Mouse (Mus musculus) brown adipose tissue, adult 24 weeks (tissue): ENCODE data around the gene D430041D05Rik. TPM values are rescaled to one million over a fixed set of nuclear protein-coding genes. Genes with fewer than 3 reads are reported as not detected.

Source experiments
- H3K27ac ChIP-seq: fragments of 200-500 bp; replicated peaks from 2 replicates; pipeline ENCODE4 v1.5.1; 2012; ENCODE audit warnings: low read depth, mild to moderate bottlenecking, low read length
- H3K4me1 ChIP-seq: fragments of 200-500 bp; 2 replicates; pipeline ENCODE4 v1.6.1; 2012; ENCODE audit warnings: low read length, mixed read lengths; ENCODE audit not compliant: control insufficient read depth, insufficient read depth, insufficient read length
- H3K4me3 ChIP-seq: fragments of 200-500 bp; 2 replicates; pipeline ENCODE4 v1.5.1; 2012; ENCODE audit warnings: low read depth, mild to moderate bottlenecking, low read length, moderate library complexity; ENCODE audit not compliant: insufficient read depth
- polyA plus RNA-seq: library from polyadenylated mRNA; stranded (reverse); fragments of >200 nt; gene quantifications from 2 replicates; pipeline ENCODE4 v1.2.4, GENCODE M21; 2012; ENCODE audit not compliant: missing spikeins, insufficient read depth, insufficient read length

D430041D05Rik gene
- polyA plus RNA-seq, 1 experiment, result 0.12 TPM

- Histone ChIP-seq H3K27ac (no peak overlapping the region), H3K4me1 (no peaks in the 10 kb centered on the region), H3K4me3 (no peak overlapping the region)
Measured at GRCm38 (mm10) chr2:104420805-104421204, 10.0 kb upstream of the D430041D05Rik start.

GRCm38 (mm10) chr2:104419999-104420398 is 9.2 kb upstream of the D430041D05Rik start:
- H3K4me3 ChIP-seq, result no peak overlapping the region
- no peaks in the 10 kb centered on the region for H3K4me1 ChIP-seq
- no peak overlapping the region for H3K27ac ChIP-seq

- Histone ChIP-seq H3K4me1 (no peaks in the 10 kb centered on the region), H3K27ac (no peak overlapping the region), H3K4me3 (no peak overlapping the region)
Measured at GRCm38 (mm10) chr2:104419411-104419810, 8.6 kb upstream of the D430041D05Rik start.

DNA sequence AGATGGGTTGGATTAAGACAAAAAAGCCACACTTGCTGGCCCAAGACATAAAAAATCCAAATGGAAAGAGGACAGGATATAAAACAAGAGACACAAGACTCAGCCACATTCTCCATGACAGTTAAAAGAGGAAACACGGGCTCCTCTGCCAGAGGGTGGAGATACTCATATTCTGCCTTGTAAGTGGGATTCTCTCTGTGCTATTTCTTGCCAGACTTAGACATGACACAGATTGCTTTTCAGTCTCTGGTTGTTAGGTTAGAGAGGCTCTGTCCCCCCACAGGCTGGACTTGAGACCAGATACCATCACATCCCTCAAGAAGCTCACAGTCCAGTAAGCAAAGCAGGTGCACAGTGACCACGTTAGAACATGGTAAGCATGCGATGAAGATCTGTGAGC is 2.2 kb upstream of the D430041D05Rik start:
- Histone ChIP-seq H3K27ac (no peak overlapping the region), H3K4me1 (no peaks in the 10 kb centered on the region), H3K4me3 (no peak overlapping the region)

DNA sequence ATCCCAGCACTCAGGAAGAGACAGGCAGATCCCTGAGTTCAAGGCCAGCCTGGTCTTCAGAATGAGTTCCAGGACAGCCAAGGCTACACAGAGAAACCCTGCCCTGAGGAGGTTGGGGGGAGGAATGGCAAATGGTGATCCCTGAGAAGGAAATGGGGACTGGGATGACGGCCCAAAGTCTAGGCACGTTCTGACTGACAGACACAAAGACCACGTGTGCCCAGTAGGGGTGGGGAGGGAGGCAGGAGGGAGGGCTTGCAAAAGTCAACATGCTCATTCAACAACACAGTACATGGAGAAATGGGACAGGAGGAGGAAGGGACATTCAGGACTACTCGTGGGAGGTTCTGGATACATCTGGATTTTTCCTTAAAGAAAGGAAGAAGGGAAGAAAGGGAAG is 1.7 kb upstream of the D430041D05Rik start:
- no peak overlapping the region for H3K27ac ChIP-seq
- H3K4me1 ChIP-seq, result no peaks in the 10 kb centered on the region
- no peak overlapping the region for H3K4me3 ChIP-seq

GRCm38 (mm10) chr2:104411806-104412205 is 993 bp upstream of the D430041D05Rik start:
- H3K27ac ChIP-seq, result no peak overlapping the region
- no peak overlapping the region for H3K4me3 ChIP-seq
- no peaks in the 10 kb centered on the region for H3K4me1 ChIP-seq

DNA sequence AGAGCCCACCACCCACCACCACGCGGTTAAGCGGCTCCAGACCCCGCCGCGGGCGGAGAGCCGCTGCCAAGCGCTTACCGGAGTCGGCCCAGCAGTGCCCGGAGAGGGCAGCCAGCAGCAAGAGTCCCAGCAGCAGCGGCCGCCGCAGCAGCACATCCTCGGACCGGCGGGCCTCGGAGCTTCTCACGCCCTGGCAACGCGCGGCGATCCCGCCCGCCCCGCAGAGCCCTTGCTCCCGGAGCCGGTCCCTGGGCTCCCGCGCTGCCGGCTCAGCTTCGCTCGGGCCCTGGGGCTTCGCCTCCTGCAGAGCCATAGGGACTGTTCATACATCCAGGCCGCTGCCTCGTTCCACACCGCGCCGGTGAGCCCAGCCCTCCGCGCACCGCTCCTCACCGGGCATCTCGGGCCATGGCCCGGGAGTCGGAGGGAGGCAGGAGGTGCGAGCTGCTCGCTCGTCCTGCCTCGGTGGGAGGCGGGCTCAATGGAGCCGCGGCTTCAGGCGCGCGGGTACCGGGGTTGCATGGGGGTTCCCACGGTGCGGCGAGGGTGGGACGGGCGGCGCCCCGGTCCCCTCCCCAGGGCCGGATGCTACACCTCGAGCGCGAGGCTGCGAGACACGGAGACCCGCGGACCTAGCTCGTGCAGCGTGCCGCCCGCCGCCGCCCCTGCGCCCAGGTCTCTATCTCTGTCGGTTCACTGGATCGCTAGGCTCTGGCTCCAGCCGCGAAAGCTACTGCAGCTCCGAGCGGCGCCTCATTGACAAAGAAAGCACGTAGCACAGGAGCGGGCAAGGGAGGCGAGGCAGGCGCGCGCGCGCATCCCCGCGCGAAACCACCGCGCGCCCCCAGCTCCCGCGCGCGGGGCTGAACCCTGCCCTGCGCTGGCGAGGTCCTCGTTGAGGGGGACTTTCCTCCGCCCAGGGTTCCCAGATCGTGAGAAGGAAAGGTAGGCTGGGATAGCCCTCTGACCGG is 677 bp downstream of the D430041D05Rik start:
- H3K27ac ChIP-seq, result no peak overlapping the region
- H3K4me3 ChIP-seq, result peak overlapping the region; percentile 47
- no peaks in the 10 kb centered on the region for H3K4me1 ChIP-seq

- H3K4me3 ChIP-seq, result no peak overlapping the region
- no peaks in the 10 kb centered on the region for H3K4me1 ChIP-seq
- H3K27ac ChIP-seq, result no peak overlapping the region
Measured at GRCm38 (mm10) chr2:104408351-104408750, 2.5 kb downstream of the D430041D05Rik start.

DNA sequence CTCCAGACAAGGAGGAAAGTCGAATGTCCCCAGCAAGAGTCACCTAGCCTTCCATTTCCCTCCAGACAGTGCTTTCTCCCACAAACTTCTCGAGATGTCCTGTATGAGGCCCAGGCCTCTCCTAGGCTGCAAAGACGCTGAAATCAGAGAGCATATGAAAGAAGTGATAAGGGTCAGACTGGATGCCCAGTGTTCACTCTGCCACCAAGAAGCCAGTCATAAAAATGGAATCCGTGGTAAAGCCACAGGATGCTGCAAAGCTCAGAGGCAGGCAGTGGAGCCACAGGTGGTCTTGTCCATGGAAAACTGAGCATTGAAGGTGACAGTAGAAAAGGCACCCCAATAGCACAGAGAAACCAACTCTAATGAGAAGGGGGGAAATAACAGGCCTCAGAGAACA is 2.9 kb downstream of the D430041D05Rik start:
- no peaks in the 10 kb centered on the region for H3K4me1 ChIP-seq
- no peak overlapping the region for H3K4me3 ChIP-seq
- H3K27ac ChIP-seq, result no peak overlapping the region

GRCm38 (mm10) chr2:104404036-104404435 is 6.8 kb downstream of the D430041D05Rik start:
- Histone ChIP-seq H3K27ac (no peak overlapping the region), H3K4me3 (no peak overlapping the region), H3K4me1 (no peaks in the 10 kb centered on the region)

DNA sequence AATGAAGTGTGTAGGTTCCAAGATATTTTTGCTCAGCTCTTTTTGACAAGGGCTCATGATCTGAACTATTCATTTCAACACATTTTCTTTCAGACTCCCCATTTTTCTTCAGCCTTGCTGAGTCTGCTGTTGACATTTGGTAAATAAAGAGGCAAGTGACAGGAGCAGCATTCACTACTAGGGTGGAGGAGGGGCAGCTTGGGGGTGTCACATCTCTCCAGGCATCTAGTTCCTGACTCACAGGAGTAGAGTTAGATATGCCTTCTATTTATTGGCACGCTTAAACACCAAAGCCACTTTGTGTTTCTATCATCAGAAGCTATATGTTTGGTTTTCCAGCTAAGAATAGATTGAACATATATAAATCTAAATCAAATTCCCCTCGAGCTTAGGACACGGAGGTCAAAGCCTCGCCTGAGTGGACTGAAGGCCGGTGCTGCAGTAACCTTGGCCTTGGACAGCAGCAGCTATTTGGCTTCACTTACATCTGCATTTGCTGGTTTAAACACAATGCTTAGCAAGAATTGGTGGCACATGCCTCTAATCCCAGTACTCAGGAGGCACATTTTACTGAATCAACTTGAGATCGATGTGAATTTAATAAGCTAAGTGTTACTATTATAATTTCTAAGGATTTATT is 12.0 kb downstream of the D430041D05Rik start:
- Histone ChIP-seq H3K4me3 (no peak overlapping the region), H3K27ac (no peak overlapping the region), H3K4me1 (no peaks in the 10 kb centered on the region)

- Histone ChIP-seq H3K4me1 (no peaks in the 10 kb centered on the region), H3K4me3 (no peak overlapping the region), H3K27ac (no peak overlapping the region)
Measured at GRCm38 (mm10) chr2:104395961-104396360, 14.9 kb downstream of the D430041D05Rik start.

GRCm38 (mm10) chr2:104394769-104395168 is 16.0 kb downstream of the D430041D05Rik start:
- Histone ChIP-seq H3K4me1 (no peaks in the 10 kb centered on the region), H3K27ac (no peak overlapping the region), H3K4me3 (no peak overlapping the region)

DNA sequence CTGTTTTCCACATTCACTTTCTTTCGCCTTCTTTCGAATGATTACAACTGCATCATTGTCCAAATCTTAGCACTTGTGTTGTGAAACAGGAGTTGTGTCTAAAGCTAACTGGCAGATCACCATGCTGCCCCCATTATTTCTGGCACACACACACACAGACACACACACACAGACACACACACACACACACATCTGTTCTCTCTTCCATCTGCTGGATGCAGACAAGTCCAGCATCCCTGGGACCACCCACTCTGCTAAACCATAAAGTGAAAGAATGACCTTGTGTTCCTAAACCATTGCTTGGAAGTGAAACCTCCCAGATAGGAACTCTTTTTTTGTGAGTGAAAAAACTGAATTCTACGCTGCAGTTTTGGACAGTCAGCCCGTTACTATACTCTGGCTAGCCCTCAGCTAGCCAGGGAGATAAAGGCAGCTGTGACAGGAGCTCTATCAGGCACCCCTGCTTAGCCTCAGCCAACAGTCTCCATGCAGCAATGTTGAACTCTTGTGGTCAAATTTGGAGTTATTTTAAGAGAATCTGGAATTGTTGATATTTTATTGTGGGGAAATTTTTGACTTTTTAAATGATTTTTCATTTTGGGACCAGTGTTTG is 18.0 kb downstream of the D430041D05Rik start:
- Histone ChIP-seq H3K4me1 (no peaks in the 10 kb centered on the region; the same call in 1 of the 2 replicates), H3K4me3 (no peak overlapping the region), H3K27ac (no peak overlapping the region)

DNA sequence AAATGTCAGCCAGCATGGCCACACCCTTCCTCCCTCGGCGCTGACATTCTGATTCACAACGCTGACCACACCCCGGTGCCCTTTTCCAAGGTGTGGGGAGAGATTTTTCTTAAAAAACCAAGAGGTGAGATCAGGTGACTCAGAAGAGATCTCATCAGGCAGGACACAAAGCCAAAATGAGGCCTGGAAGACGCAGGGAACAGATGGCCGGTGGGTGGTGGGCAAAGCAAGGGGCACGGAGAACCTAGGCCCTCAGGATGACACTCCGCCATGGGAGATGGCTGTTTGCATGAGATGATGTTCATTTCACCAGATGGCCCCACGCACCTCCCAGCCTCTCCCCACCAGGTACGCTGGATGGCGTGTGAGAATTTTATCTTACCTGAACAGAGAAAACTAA is 21.6 kb downstream of the D430041D05Rik start:
- Histone ChIP-seq H3K4me3 (no peak overlapping the region), H3K27ac (no peak overlapping the region), H3K4me1 (no peaks in the 10 kb centered on the region; the same call in 1 of the 2 replicates)
